Mouse (Mus musculus) MEL (cell line): ENCODE measurements around the gene Rsph4a. TPM values are rescaled to one million over a fixed set of nuclear protein-coding genes. Genes with fewer than 3 reads are reported as not detected.

Experiments
- DNase-seq: peaks from one replicate; pipeline ENCODE4 v3.0.0; 2011; ENCODE audit warnings: low read depth, low spot score
- H3K27ac ChIP-seq: 2 replicates; pipeline ENCODE4 v1.5.1; 2012; ENCODE audit warnings: low read depth, mild to moderate bottlenecking, control low read depth, low read length, moderate library complexity; ENCODE audit not compliant: control insufficient read depth
- H3K27me3 ChIP-seq, 2 experiments: fragments of 150-350 bp in 1 of 2; sonication (generic) in 1 of 2; 2 replicates each; pipeline ENCODE4 v1.6.1; 2012; ENCODE audit warnings: low read length in 2 of 2, mild to moderate bottlenecking in 2 of 2, improper control_type of control experiment in 1 of 2, moderate library complexity in 1 of 2; ENCODE audit not compliant: insufficient read depth in 2 of 2, control insufficient read depth in 1 of 2
- H3K36me3 ChIP-seq, 2 experiments: 2 replicates each; pipeline ENCODE4 v1.6.1; 2012 to 2014; ENCODE audit warnings: low read length in 2 of 2, improper control_type of control experiment in 1 of 2, inconsistent platforms in 1 of 2, mild to moderate bottlenecking in 1 of 2; ENCODE audit not compliant: insufficient read depth in 2 of 2, control insufficient read depth in 1 of 2
- H3K4me1 ChIP-seq, 2 experiments: fragments of 150-350 bp in 1 of 2; sonication (generic) in 1 of 2; 2 replicates each; pipeline ENCODE4 v1.6.1; 2012; ENCODE audit warnings: low read length in 2 of 2, improper control_type of control experiment in 1 of 2, mild to moderate bottlenecking in 1 of 2; ENCODE audit not compliant: insufficient read depth in 2 of 2, control insufficient read depth in 1 of 2
- H3K4me3 ChIP-seq, 2 experiments: fragments of 150-350 bp in 1 of 2; sonication (generic) in 1 of 2; 2 replicates each; pipeline ENCODE4 v1.5.1; 2012; ENCODE audit warnings: low read depth in 2 of 2, low read length in 2 of 2, mild to moderate bottlenecking in 2 of 2, moderate library complexity in 2 of 2, control low read depth in 1 of 2, improper control_type of control experiment in 1 of 2; ENCODE audit not compliant: control insufficient read depth in 1 of 2, insufficient read depth in 1 of 2
- H3K79me2 ChIP-seq: 2 replicates; pipeline ENCODE4 v1.6.1; 2012; ENCODE audit warnings: mild to moderate bottlenecking, low read length, moderate library complexity; ENCODE audit not compliant: control insufficient read depth, poor library complexity, insufficient read depth
- H3K9ac ChIP-seq: 2 replicates; pipeline ENCODE4 v1.6.1; 2012; ENCODE audit warnings: low read depth, mild to moderate bottlenecking, control low read depth, low read length, moderate library complexity; ENCODE audit not compliant: control insufficient read depth, poor library complexity, severe bottlenecking
- H3K9me3 ChIP-seq: fragments of 150-350 bp; sonication (generic); replicated peaks from 2 replicates; pipeline ENCODE4 v1.6.1; 2012; ENCODE audit warnings: mild to moderate bottlenecking, low read length, improper control_type of control experiment, moderate library complexity; ENCODE audit not compliant: insufficient read depth
- CHD2 ChIP-seq: IDR thresholded peaks from 2 replicates; pipeline ENCODE4 v1.6.1; 2011; ENCODE audit warnings: low read length, improper control_type of control experiment
- EP300 ChIP-seq, 2 experiments: IDR thresholded peaks; 2 replicates each; pipeline ENCODE4 v1.6.1; 2011; ENCODE audit warnings: improper control_type of control experiment in 2 of 2, low read length in 2 of 2, low read depth in 1 of 2, mild to moderate bottlenecking in 1 of 2
- ETS1 ChIP-seq: IDR thresholded peaks from 2 replicates; pipeline ENCODE4 v1.6.1; 2012; ENCODE audit warnings: low read depth, mild to moderate bottlenecking, inconsistent platforms, low read length, improper control_type of control experiment, moderate library complexity
- GABPA ChIP-seq: IDR thresholded peaks from 2 replicates; pipeline ENCODE4 v1.6.1; 2012; ENCODE audit warnings: low read depth, mild to moderate bottlenecking, inconsistent platforms, low read length, improper control_type of control experiment, moderate library complexity
- HCFC1 ChIP-seq: IDR thresholded peaks from 2 replicates; pipeline ENCODE4 v1.6.1; 2012; ENCODE audit warnings: low read depth, mild to moderate bottlenecking, inconsistent platforms, low read length, improper control_type of control experiment, moderate library complexity
- KAT2A ChIP-seq: conservative IDR thresholded peaks from 2 replicates; pipeline ENCODE4 v1.6.1; 2012; ENCODE audit warnings: low read depth, low read length, improper control_type of control experiment, inconsistent platforms
- MAX ChIP-seq: IDR thresholded peaks from 2 replicates; pipeline ENCODE4 v1.6.1; 2011; ENCODE audit warnings: low read length, improper control_type of control experiment
- MAZ ChIP-seq: IDR thresholded peaks from 2 replicates; pipeline ENCODE4 v1.6.1; 2012; ENCODE audit warnings: low read depth, mild to moderate bottlenecking, inconsistent platforms, low read length, improper control_type of control experiment
- MXI1 ChIP-seq: IDR thresholded peaks from 2 replicates; pipeline ENCODE4 v1.6.1; 2011; ENCODE audit warnings: mild to moderate bottlenecking, low read depth, low read length, improper control_type of control experiment
- MYC ChIP-seq: IDR thresholded peaks from 2 replicates; pipeline ENCODE4 v1.6.1; 2011; ENCODE audit warnings: low read depth, mild to moderate bottlenecking, low read length, improper control_type of control experiment, moderate library complexity
- NELFE ChIP-seq: IDR thresholded peaks from 2 replicates; pipeline ENCODE4 v1.6.1; 2011; ENCODE audit warnings: low read depth, low read length, improper control_type of control experiment
- NRF1 ChIP-seq: IDR thresholded peaks from 2 replicates; pipeline ENCODE4 v1.6.1; 2014; ENCODE audit warnings: low read depth, mild to moderate bottlenecking, inconsistent platforms, low read length, improper control_type of control experiment, moderate library complexity; ENCODE audit not compliant: poor library complexity, insufficient read depth, severe bottlenecking
- POLR2A ChIP-seq, 2 experiments: IDR thresholded peaks; 2 replicates each; pipeline ENCODE4 v1.6.1; 2011 to 2012; ENCODE audit warnings: low read length in 2 of 2, mild to moderate bottlenecking in 2 of 2, control low read depth in 1 of 2, improper control_type of control experiment in 1 of 2, low read depth in 1 of 2, moderate library complexity in 1 of 2; ENCODE audit not compliant: control insufficient read depth in 1 of 2, insufficient read depth in 1 of 2, poor library complexity in 1 of 2
- POLR2AphosphoS2 ChIP-seq: IDR thresholded peaks from 2 replicates; pipeline ENCODE4 v1.6.1; 2011; ENCODE audit warnings: low read length, improper control_type of control experiment
- POLR2AphosphoS5 ChIP-seq: IDR thresholded peaks from 2 replicates; pipeline ENCODE4 v1.6.1; 2012; ENCODE audit warnings: low read depth, borderline replicate concordance, mild to moderate bottlenecking, inconsistent platforms, low read length, moderate library complexity, mixed read lengths
- RAD21 ChIP-seq: IDR thresholded peaks from 2 replicates; pipeline ENCODE4 v1.6.1; 2011; ENCODE audit warnings: mild to moderate bottlenecking, low read depth, low read length, improper control_type of control experiment
- SIN3A ChIP-seq: IDR thresholded peaks from 2 replicates; pipeline ENCODE4 v1.6.1; 2012; ENCODE audit warnings: low read length, improper control_type of control experiment, inconsistent platforms
- TAL1 ChIP-seq: IDR thresholded peaks from 2 replicates; pipeline ENCODE4 v1.6.1; 2012; ENCODE audit warnings: mild to moderate bottlenecking, inconsistent platforms, low read length, moderate library complexity, mixed read lengths
- TBP ChIP-seq: IDR thresholded peaks from 2 replicates; pipeline ENCODE4 v1.8.0; 2011; ENCODE audit warnings: low read depth, low read length, improper control_type of control experiment
- TCF12 ChIP-seq: IDR thresholded peaks from 2 replicates; pipeline ENCODE4 v1.6.1; 2014; ENCODE audit warnings: low read depth, mild to moderate bottlenecking, inconsistent platforms, low read length, improper control_type of control experiment, moderate library complexity
- UBTF ChIP-seq: IDR thresholded peaks from 2 replicates; pipeline ENCODE4 v1.6.1; 2012; ENCODE audit warnings: low read depth, mild to moderate bottlenecking, inconsistent platforms, low read length, improper control_type of control experiment, moderate library complexity, borderline replicate concordance; ENCODE audit not compliant: insufficient read depth
- USF1 ChIP-seq: IDR thresholded peaks from 2 replicates; pipeline ENCODE4 v1.6.1; 2014; ENCODE audit warnings: low read depth, mild to moderate bottlenecking, inconsistent platforms, low read length, improper control_type of control experiment, moderate library complexity
- ZC3H11A ChIP-seq: IDR thresholded peaks from 2 replicates; pipeline ENCODE4 v1.6.1; 2012; ENCODE audit warnings: low read depth, mild to moderate bottlenecking, inconsistent platforms, low read length, improper control_type of control experiment
- ZMIZ1 ChIP-seq: IDR thresholded peaks from 2 replicates; pipeline ENCODE4 v1.6.1; 2012; ENCODE audit warnings: low read depth, mild to moderate bottlenecking, inconsistent platforms, low read length, improper control_type of control experiment, moderate library complexity
- polyA plus RNA-seq, 2 experiments: library from polyadenylated mRNA; stranded (reverse) in 1 of 2; unstranded in 1 of 2; fragments of >175 nt in 1 of 2; fragments of >200 nt in 1 of 2; gene quantifications; 2 replicates each; pipeline versions ENCODE4 v1.2.1 to v1.2.4; 2012; ENCODE audit warnings: low replicate concordance in 2 of 2, low read depth in 1 of 2; ENCODE audit not compliant: insufficient read length in 2 of 2, insufficient read depth in 1 of 2, missing spikeins in 1 of 2
- total RNA-seq: library from RNA; depleted of rRNA; stranded (reverse); fragments of 300-350 nt; gene quantifications from 2 replicates; pipeline ENCODE4 v1.2.3, GENCODE M21; 2012

Rsph4a gene
- total and polyA plus RNA-seq, 3 experiments: not detected

DNA sequence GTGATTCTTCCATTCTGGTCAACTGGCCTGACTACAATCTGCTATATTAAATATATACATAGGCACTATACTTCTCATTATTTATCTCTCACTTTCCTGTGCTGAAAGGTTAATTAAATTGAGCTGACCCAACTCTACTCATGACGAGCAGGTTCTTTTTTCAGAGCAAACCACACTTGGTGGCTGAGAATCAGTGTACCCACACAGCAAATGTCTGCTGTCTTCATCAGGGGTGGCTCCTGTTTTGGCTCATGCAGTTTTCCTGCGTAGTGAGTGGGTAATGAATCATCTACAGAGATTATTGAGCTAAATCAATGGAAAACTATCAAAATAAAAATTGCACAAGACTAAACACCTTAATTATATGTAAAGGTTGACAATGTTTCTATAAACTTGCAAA lies 41.4 kb downstream of the Rsph4a start:
- no peak for DNase-seq
- Histone ChIP-seq H3K36me3 (peaks cover 22 to 28% of the 10 kb centered on the region in 2 experiments), H3K9ac (no peak overlapping the region), H3K4me1 (peaks cover 7% of the 10 kb centered on the region in 2 experiments; a peak in 3 of 4 replicates), H3K4me3 (no peak overlapping the region), H3K79me2 (peaks cover 24% of the 10 kb centered on the region), H3K27me3 (no peaks in the 10 kb centered on the region), H3K9me3 (no peaks in the 10 kb centered on the region), H3K27ac (no peak overlapping the region)
- TF ChIP-seq USF1 (no peak), TBP (no peak), POLR2AphosphoS5 (no peak)

DNA sequence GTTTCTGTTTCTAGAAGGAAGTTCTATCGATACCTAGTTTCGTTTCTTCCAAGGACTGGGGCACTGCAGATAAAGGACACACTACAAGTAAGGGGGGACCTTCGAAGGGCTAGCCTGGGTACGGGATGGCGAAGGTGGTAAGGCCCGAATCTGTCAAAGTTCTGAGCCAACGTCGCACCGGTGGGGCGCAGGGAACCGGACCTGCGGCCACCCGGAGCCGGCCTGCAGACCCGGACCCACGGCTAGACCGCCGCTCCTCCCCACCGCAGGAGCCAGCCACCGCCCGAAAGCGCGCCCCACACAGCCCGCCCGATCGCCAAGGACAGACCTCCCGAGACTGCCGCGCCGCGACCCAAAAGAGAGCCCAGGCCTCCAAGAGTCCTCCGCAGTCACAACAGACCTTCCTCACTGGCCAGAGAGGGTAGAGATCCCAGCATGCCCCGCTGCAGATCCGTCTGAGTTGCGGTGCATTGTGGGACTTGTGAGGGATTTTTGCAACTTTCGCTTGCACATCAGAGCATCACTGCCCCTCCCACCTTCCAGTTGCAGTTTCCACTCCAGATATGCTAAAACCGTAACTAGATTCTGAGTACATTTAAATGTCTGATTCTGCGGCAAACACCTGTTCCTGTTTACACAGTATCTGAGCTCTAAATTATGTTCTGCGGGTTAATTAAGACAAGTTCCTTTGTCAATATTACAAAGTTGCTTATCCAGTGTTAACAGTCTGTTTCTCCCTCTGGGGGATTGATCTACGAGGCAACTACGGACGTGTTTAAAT lies 46.1 kb downstream of the Rsph4a start, which contains the start of gene Zup1:
Gene Zup1 (minus strand): TSS at position 467 of the 781 bp plus-strand sequence.
- H3K79me2 ChIP-seq: peaks cover 16% of the 10 kb centered on the region
- TF ChIP-seq ZC3H11A (no peak), EP300 (IDR thresholded peaks at IDR 0.05; ENCODE audit: low read depth in 1 of 2, low read length in 2 of 2) (0 out of 4 replicates have a peak, but pooled peaks of 1 of the 2 experiments have one; percentile 17), TBP (peak; percentile 87), ZMIZ1 (0 out of 2 replicates have a peak, but pooled peaks have one; percentile 34), MAX (peak; percentile 67; the same call in 1 of the 2 replicates), RAD21 (no peak), MXI1 (peak; percentile 90), ETS1 (peak; percentile 57; the same call in 1 of the 2 replicates), HCFC1 (peak; percentile 87), UBTF (no peak), NRF1 (no peak), KAT2A (peak; percentile 43), MYC (no peak), POLR2AphosphoS2 (peak; percentile 72; the same call in 1 of the 2 replicates), NELFE (peak; percentile 82), SIN3A (peak; percentile 92), TCF12 (peak; percentile 36), MAZ (peak; percentile 39; the same call in 1 of the 2 replicates), CHD2 (no peak), GABPA (no peak), POLR2A (IDR thresholded peaks at IDR 0.05; ENCODE audit: control insufficient read depth in 1 of 2, insufficient read depth in 1 of 2, low read depth in 1 of 2, low read length in 2 of 2, poor library complexity in 1 of 2) (peak; percentile 66 to 89; a peak in 3 of 4 replicates), TAL1 (no peak)
- peak within 1 kb of the TSS; percentile 97 for H3K9ac ChIP-seq
- H3K9me3 ChIP-seq: no peaks in the 10 kb centered on the region
- peak within 1 kb of the TSS; percentile 95 to 100 for H3K4me3 ChIP-seq
- DNase-seq: peak; percentile 96
- peak within 1 kb of the TSS; percentile 75 for H3K27ac ChIP-seq
- no peaks in the 10 kb centered on the region for H3K27me3 ChIP-seq
- H3K36me3 ChIP-seq: peaks cover 17 to 22% of the 10 kb centered on the region in 2 experiments
- H3K4me1 ChIP-seq: peaks cover 7 to 11% of the 10 kb centered on the region in 2 experiments; a peak in 3 of 4 replicates
